ENCODE assay signal across 11 mouse cellular contexts in genomic region chr1:169160858-169161257, GRCm38 (mm10).
DNase-seq lines count a peak whose midpoint lies in the region; ATAC-seq and TF ChIP-seq lines count a peak whose summit lies in the region.
"Had no signal": no experiment of that assay in that cellular context is flagged by ENCODE, and none has a peak within 500 bp of the region (broad histone marks: within the 10 kb centered on the region; RNA-seq: fewer than 3 reads in every experiment).

No protein-coding gene starts in this region.

- H3K9ac ChIP-seq in lung, postnatal 0 days (replicated peaks; ENCODE audit: low read depth): no peak overlapping the region
- H3K9ac ChIP-seq in stomach, embryonic 16.5 days (ENCODE audit: low read length): no peak overlapping the region
- H3K9ac ChIP-seq: embryonic facial prominence, embryonic 12.5 days; forebrain, postnatal 0 days; hindbrain, embryonic 14.5 days; liver, embryonic 14.5 days had no signal

- H3K4me1 ChIP-seq in lung, postnatal 0 days (ENCODE audit: insufficient read depth, low read depth, low read length): no peaks in the 10 kb centered on the region
- 0 out of 2 replicates have a peak, but pooled peaks cover 3% of the 10 kb centered on the region for H3K4me1 ChIP-seq in stomach, embryonic 16.5 days (ENCODE audit: control insufficient read depth, insufficient read depth, low read length)

- no peak overlapping the region for H3K27ac ChIP-seq in lung, postnatal 0 days (ENCODE audit: low read length)
- peak overlapping the region; percentile 1; the same call in 1 of the 2 replicates for H3K27ac ChIP-seq in stomach, embryonic 16.5 days (ENCODE audit: low read length)
- H3K27ac ChIP-seq in gastrocnemius, adult 2 months: no peak overlapping the region
- H3K27ac ChIP-seq: embryonic facial prominence, embryonic 12.5 days; hindbrain, embryonic 14.5 days; liver, embryonic 14.5 days had no signal

- ATAC-seq in lung, postnatal 0 days: no peak
- ATAC-seq in stomach, embryonic 16.5 days (ENCODE audit: insufficient read depth, low FRiP score): peak; percentile 53; the same call in 1 of the 2 replicates
- ATAC-seq: forebrain, postnatal 0 days had no signal

- no peak overlapping the region for H3K4me3 ChIP-seq in lung, postnatal 0 days (ENCODE audit: low read depth, low read length)
- no peak overlapping the region for H3K4me3 ChIP-seq in stomach, embryonic 16.5 days (replicated peaks; ENCODE audit: low read length)
- H3K4me3 ChIP-seq in gastrocnemius, adult 2 months: no peak overlapping the region
- H3K4me3 ChIP-seq: embryonic facial prominence, embryonic 12.5 days had no signal

- H3K9me3 ChIP-seq in lung, postnatal 0 days (ENCODE audit: low read length): no peaks in the 10 kb centered on the region
- H3K9me3 ChIP-seq in stomach, embryonic 16.5 days (replicated peaks; ENCODE audit: control insufficient read depth, low read length): no peaks in the 10 kb centered on the region
- H3K9me3 ChIP-seq: embryonic facial prominence, embryonic 12.5 days had no signal

- no peak for TF ChIP-seq CTCF in lung, postnatal 0 days (IDR thresholded peaks at IDR 0.05)
- TF ChIP-seq CTCF in gastrocnemius, adult 2 months (IDR thresholded peaks at IDR 0.05): no peak

- peak; percentile 9 for DNase-seq in lung, postnatal 0 days (ENCODE audit: low spot score)
- no peak for DNase-seq in lung, postnatal 10 days
- DNase-seq in adrenal gland, postnatal 36 days: peak; percentile 67 to 72
- DNase-seq in kidney, adult 9 months: peak; percentile 75
- DNase-seq in gastrocnemius, adult 2 months: no peak
- DNase-seq in spleen, postnatal 4 days (ENCODE audit: low spot score in 2 of 2): no peak
- DNase-seq: forebrain, postnatal 0 days had no signal

- TF ChIP-seq EP300 in lung, postnatal 0 days (IDR thresholded peaks at IDR 0.05): no peak

- intact Hi-C loops in gastrocnemius, adult 2 months (cut with DNase I): no loop called here

- H3K4me2 ChIP-seq in lung, postnatal 0 days (replicated peaks; ENCODE audit: low read depth, low read length): no peak overlapping the region
- no peak overlapping the region for H3K4me2 ChIP-seq in stomach, embryonic 16.5 days (ENCODE audit: low read depth, low read length)
- H3K4me2 ChIP-seq: embryonic facial prominence, embryonic 12.5 days; hindbrain, embryonic 14.5 days had no signal

- no peaks in the 10 kb centered on the region for H3K27me3 ChIP-seq in lung, postnatal 0 days (replicated peaks; ENCODE audit: insufficient read depth, low read length)
- no peaks in the 10 kb centered on the region for H3K27me3 ChIP-seq in stomach, embryonic 16.5 days (ENCODE audit: control insufficient read depth, insufficient read depth, low read length)
- H3K27me3 ChIP-seq: embryonic facial prominence, embryonic 12.5 days had no signal

- H3K36me3 ChIP-seq in lung, postnatal 0 days (ENCODE audit: insufficient read depth, low read length): no peaks in the 10 kb centered on the region
- H3K36me3 ChIP-seq in stomach, embryonic 16.5 days (ENCODE audit: control insufficient read depth, insufficient read depth, low read length): no peaks in the 10 kb centered on the region
- H3K36me3 ChIP-seq: embryonic facial prominence, embryonic 12.5 days had no signal

- WGBS in lung, postnatal 0 days: 44% methylated on average over 6 of the region's 6 CpGs
- 33% methylated on average over 6 of the region's 6 CpGs for WGBS in stomach, embryonic 16.5 days

Comparison
In these comparisons a context has a peak if more than half of its experiments do, and no peak if none do; other contexts are left out.
1. DNase-seq: peak in lung, postnatal 0 days (single experiment), adrenal gland, postnatal 36 days (2 of 2) and kidney, adult 9 months (single experiment); none in lung, postnatal 10 days (single experiment), gastrocnemius, adult 2 months (single experiment) and spleen, postnatal 4 days (0 of 2).